Mouse (Mus musculus): ENCODE data around the gene Crb2.

GRCm38 (mm10) chr2:37776611-37777411 is 762 bp downstream of the Crb2 start:
- TF ChIP-seq CTCF (IDR thresholded peaks at IDR 0.05; ENCODE audit: extremely low read depth, insufficient read depth, low read length), result no peak
- TF ChIP-seq POLR2A (IDR thresholded peaks at IDR 0.05; ENCODE audit: extremely low read depth, insufficient read depth, low read length), result no peak

Data from cortical plate, adult 2 months (tissue).